Mouse (Mus musculus) thymus, adult 2 months (tissue): ENCODE measurements around the gene Trim72.

ENCODE experiments used
- CTCF ChIP-seq: fragments of 200-500 bp; IDR thresholded peaks from 2 replicates; pipeline ENCODE4 v1.5.1; 2012; ENCODE audit warnings: mild to moderate bottlenecking, control low read depth, low read length, moderate library complexity, borderline replicate concordance; ENCODE audit not compliant: control insufficient read depth, poor library complexity, insufficient read depth; ENCODE audit errors: extremely low read depth
- POLR2A ChIP-seq: fragments of 200-500 bp; IDR thresholded peaks from 2 replicates; pipeline ENCODE4 v1.6.1; 2012; ENCODE audit warnings: mild to moderate bottlenecking, low read length, control low read depth, moderate library complexity; ENCODE audit not compliant: control insufficient read depth, poor library complexity, insufficient read depth; ENCODE audit errors: extremely low read depth

- TF ChIP-seq POLR2A (no peak), CTCF (no peak)
These were observed 53.2 kb downstream of the Trim72 start for GRCm38 (mm10) chr7:128056917-128057444.
